In genomic region chr11:75486601-75487285, GRCm38 (mm10) we compare ENCODE assay signal across 8 mouse cellular contexts. TPM values are rescaled to one million over a fixed set of nuclear protein-coding genes. Genes with fewer than 3 reads are reported as not detected.
DNase-seq lines count a peak whose midpoint lies in the region; ATAC-seq and TF ChIP-seq lines count a peak whose summit lies in the region.

Gene Prpf8, plus strand, starts transcription at chr11:75486816.

- H3K4me2 ChIP-seq in embryonic facial prominence, embryonic 13.5 days: peak within 1 kb of the TSS; percentile 94
- H3K4me2 ChIP-seq in limb, embryonic 13.5 days (replicated peaks): peak within 1 kb of the TSS; percentile 94
- H3K4me2 ChIP-seq in midbrain, embryonic 16.5 days (ENCODE audit: low read length): peak within 1 kb of the TSS; percentile 98

- peak within 1 kb of the TSS; percentile 98 for H3K4me3 ChIP-seq in embryonic facial prominence, embryonic 13.5 days
- H3K4me3 ChIP-seq in heart, adult 2 months: peak within 1 kb of the TSS; percentile 78
- peak within 1 kb of the TSS; percentile 99 for H3K4me3 ChIP-seq in limb, embryonic 13.5 days
- peak within 1 kb of the TSS; percentile 84 for H3K4me3 ChIP-seq in midbrain, embryonic 16.5 days (ENCODE audit: low read depth, low read length)

- peak; percentile 25; the same call in 1 of the 2 replicates for TF ChIP-seq EP300 in heart, adult 2 months (IDR thresholded peaks at IDR 0.05; ENCODE audit: insufficient read depth, low read depth, low read length)

- intact Hi-C loops in heart, adult 2 months (cut with DNase I): loop anchor here (2.0 kb wide), 1 partner anchor 24 kb away; the partner anchor contains the start of gene Rilp

- H3K27ac ChIP-seq in embryonic facial prominence, embryonic 13.5 days: peak within 1 kb of the TSS; percentile 75
- peak within 1 kb of the TSS; percentile 95 for H3K27ac ChIP-seq in heart, adult 2 months
- peak within 1 kb of the TSS; percentile 78; the same call in 1 of the 2 replicates for H3K27ac ChIP-seq in limb, embryonic 13.5 days
- peak within 1 kb of the TSS; percentile 82 for H3K27ac ChIP-seq in midbrain, embryonic 16.5 days (ENCODE audit: low read length)

- peak; percentile 81 for TF ChIP-seq POLR2A in heart, adult 2 months (IDR thresholded peaks at IDR 0.05; ENCODE audit: insufficient read depth, low read depth, low read length)

- peak; percentile 96 for DNase-seq in 3134 (ENCODE audit: extremely low read depth, insufficient read length, low spot score)
- peak; percentile 95 to 96 for DNase-seq in adrenal gland, postnatal 36 days
- peak; percentile 97 to 99 for DNase-seq in heart, adult 2 months
- DNase-seq in kidney, adult 8-10 months: peak; percentile 98 to 99
- DNase-seq in spleen, postnatal 10 days (ENCODE audit: low spot score in 2 of 2): peak; percentile 96 to 98

- peak within 1 kb of the TSS; percentile 99 for H3K9ac ChIP-seq in embryonic facial prominence, embryonic 13.5 days
- peak within 1 kb of the TSS; percentile 93 for H3K9ac ChIP-seq in heart, adult 2 months (ENCODE audit: low read depth, low read length)
- peak within 1 kb of the TSS; percentile 98 for H3K9ac ChIP-seq in limb, embryonic 13.5 days
- peak within 1 kb of the TSS; percentile 99 for H3K9ac ChIP-seq in midbrain, embryonic 16.5 days (ENCODE audit: low read depth, low read length)

- WGBS in embryonic facial prominence, embryonic 13.5 days: under 1% methylated on average over 52 of the region's 52 CpGs
- WGBS in heart, adult 2 months: under 1% methylated on average over 52 of the region's 52 CpGs
- under 1% methylated on average over 52 of the region's 52 CpGs for WGBS in limb, embryonic 13.5 days
- under 1% methylated on average over 52 of the region's 52 CpGs for WGBS in midbrain, embryonic 16.5 days

- peak; percentile 98 for ATAC-seq in embryonic facial prominence, embryonic 13.5 days (ENCODE audit: insufficient number of reproducible peaks, insufficient read depth, low FRiP score, low TSS enrichment, low read depth)
- peak; percentile 100 for ATAC-seq in limb, embryonic 13.5 days (ENCODE audit: low FRiP score, low read depth)
- ATAC-seq in midbrain, embryonic 16.5 days: peak; percentile 99

- H3K9me3 ChIP-seq in embryonic facial prominence, embryonic 13.5 days: no peaks in the 10 kb centered on the region
- H3K9me3 ChIP-seq in limb, embryonic 13.5 days: no peaks in the 10 kb centered on the region
- no peaks in the 10 kb centered on the region for H3K9me3 ChIP-seq in midbrain, embryonic 16.5 days (replicated peaks; ENCODE audit: control insufficient read depth, low read length, poor library complexity, severe bottlenecking)

- H3K4me1 ChIP-seq in embryonic facial prominence, embryonic 13.5 days: peaks cover 15% of the 10 kb centered on the region
- H3K4me1 ChIP-seq in heart, adult 2 months (ENCODE audit: control insufficient read depth, insufficient read depth, low read length): peaks cover 7% of the 10 kb centered on the region
- peaks cover 19% of the 10 kb centered on the region for H3K4me1 ChIP-seq in limb, embryonic 13.5 days
- H3K4me1 ChIP-seq in midbrain, embryonic 16.5 days (ENCODE audit: control insufficient read depth, insufficient read depth, low read length): peaks cover 15% of the 10 kb centered on the region

- TF ChIP-seq CTCF in heart, adult 2 months (IDR thresholded peaks at IDR 0.05): no peak

- peaks cover 7% of the 10 kb centered on the region for H3K79me2 ChIP-seq in heart, adult 2 months (replicated peaks; ENCODE audit: control insufficient read depth, insufficient read depth, low read length)

- H3K27me3 ChIP-seq in embryonic facial prominence, embryonic 13.5 days: no peaks in the 10 kb centered on the region
- no peaks in the 10 kb centered on the region for H3K27me3 ChIP-seq in heart, adult 2 months (ENCODE audit: control insufficient read depth, insufficient read depth, low read length)
- peaks cover 6% of the 10 kb centered on the region; the same call in 1 of the 2 replicates for H3K27me3 ChIP-seq in limb, embryonic 13.5 days
- no peaks in the 10 kb centered on the region for H3K27me3 ChIP-seq in midbrain, embryonic 16.5 days (ENCODE audit: control insufficient read depth, insufficient read depth, low read depth, low read length)

- H3K36me3 ChIP-seq in embryonic facial prominence, embryonic 13.5 days: peaks cover 25% of the 10 kb centered on the region
- H3K36me3 ChIP-seq in heart, adult 2 months (ENCODE audit: control insufficient read depth, insufficient read depth, low read length): peaks cover 7% of the 10 kb centered on the region
- peaks cover 37% of the 10 kb centered on the region for H3K36me3 ChIP-seq in limb, embryonic 13.5 days
- peaks cover 19% of the 10 kb centered on the region for H3K36me3 ChIP-seq in midbrain, embryonic 16.5 days (ENCODE audit: control insufficient read depth, insufficient read depth, low read length)

RNA-seq across cellular contexts. Expression of gene Prpf8, which starts in this region (rescaled TPM):
- total RNA-seq in adrenal gland, postnatal 36 days (2021): 100 to 1,000 TPM; 146 to 161 TPM
- 62.5 and 63.1 TPM in 2 replicates for polyA plus RNA-seq in embryonic facial prominence, embryonic 13.5 days (2015; fragmentation: Nextera tagmentation; extraction: Ambion mirVana)
- 10 to 100 TPM; 84.4 to 93.2 TPM for total RNA-seq in heart, adult 2 months (2021)
- 49.0 and 86.5 TPM in 2 replicates for polyA plus RNA-seq in heart, adult 2 months (2012; rRNA removed)
- 60.8 and 63.0 TPM in 2 replicates for polyA plus RNA-seq in limb, embryonic 13.5 days (2015; fragmentation: Nextera tagmentation; extraction: Ambion mirVana)
- polyA plus RNA-seq in midbrain, embryonic 16.5 days (2015; fragmentation: Nextera tagmentation; extraction: Ambion mirVana): 42.9 and 47.6 TPM in 2 replicates

Comparison
In these comparisons a context has a peak if more than half of its experiments do, and no peak if none do; other contexts are left out.
1. Peak in every context shown above with its lines: DNase-seq, ATAC-seq, H3K4me3 ChIP-seq and H3K27ac ChIP-seq.